Mouse (Mus musculus) frontal cortex, postnatal 10 days (tissue): Measurements from ENCODE around the gene Mybpc3.
A peak's percentile ranks its signal among the peaks of the same experiment; 100 is the strongest.

Experiments used
- DNase-seq, 2 experiments: peaks; one replicate each; pipeline ENCODE4 v3.0.0; 2022; ENCODE audit warnings: low spot score in 2 of 2, mixed read lengths in 1 of 2

Mybpc3 gene

GRCm38 (mm10) chr2:91167629-91168028 is 49.7 kb downstream of the Mybpc3 start:
- no peak for DNase-seq

GRCm38 (mm10) chr2:91169587-91170322 is 51.8 kb downstream of the Mybpc3 start:
- no peak for DNase-seq

- DNase-seq, result no peak
Observed at GRCm38 (mm10) chr2:91175490-91175889, 57.5 kb downstream of the Mybpc3 start.

GRCm38 (mm10) chr2:91176234-91176633 is 58.3 kb downstream of the Mybpc3 start:
- DNase-seq, result no peak

GRCm38 (mm10) chr2:91179825-91180224 is 61.9 kb downstream of the Mybpc3 start:
- DNase-seq, result no peak

GRCm38 (mm10) chr2:91180706-91181105 is 62.8 kb downstream of the Mybpc3 start:
- DNase-seq, result no peak

GRCm38 (mm10) chr2:91182016-91182404 is 64.1 kb downstream of the Mybpc3 start:
- no peak for DNase-seq

- peak; percentile 75 to 84 for DNase-seq
Observed at GRCm38 (mm10) chr2:91182405-91183147, 64.6 kb downstream of the Mybpc3 start.

GRCm38 (mm10) chr2:91183148-91183513 is 65.2 kb downstream of the Mybpc3 start:
- DNase-seq, result peak; percentile 92 to 95

- DNase-seq, result peak in 1 of 2 experiments; percentile 31
Observed at GRCm38 (mm10) chr2:91183711-91184405, 65.9 kb downstream of the Mybpc3 start, which contains the start of gene Madd. TSS of gene Madd (minus strand) at chr2:91183837.
